Mouse (Mus musculus) erythroid progenitor cell, adult 5-6 weeks (primary cell): ENCODE results near the gene Slc25a53. TPM values are rescaled to one million over a fixed set of nuclear protein-coding genes. Genes with fewer than 3 reads are reported as not detected.
"Not testable (repeated sequence)": the region's sequence is repeated elsewhere in the genome, so short reads cannot be mapped to it uniquely, and the experiment has no call there.

Experiments
- ATAC-seq: replicated peaks from 2 replicates; pipeline ENCODE4 v1.8.0; 2016; ENCODE audit warnings: moderate number of reproducible peaks, mild to moderate bottlenecking, moderate TSS enrichment, inconsistent platforms; ENCODE audit not compliant: poor library complexity, low FRiP score, severe bottlenecking
- total RNA-seq, 2 experiments: library from RNA; stranded (forward) in 1 of 2; stranded (reverse) in 1 of 2; fragments of 150-400 nt in 1 of 2; fragments of 186-747, 209-891 nt in 1 of 2; gene quantifications; 2 replicates each; pipeline versions ENCODE4 v1.2.3 to v1.2.4; 2015 to 2017; ENCODE audit warnings: low replicate concordance in 2 of 2

Gene Slc25a53
- total RNA-seq, 2 experiments from 2014 or later, result 0.91 to 1.7 TPM

DNA sequence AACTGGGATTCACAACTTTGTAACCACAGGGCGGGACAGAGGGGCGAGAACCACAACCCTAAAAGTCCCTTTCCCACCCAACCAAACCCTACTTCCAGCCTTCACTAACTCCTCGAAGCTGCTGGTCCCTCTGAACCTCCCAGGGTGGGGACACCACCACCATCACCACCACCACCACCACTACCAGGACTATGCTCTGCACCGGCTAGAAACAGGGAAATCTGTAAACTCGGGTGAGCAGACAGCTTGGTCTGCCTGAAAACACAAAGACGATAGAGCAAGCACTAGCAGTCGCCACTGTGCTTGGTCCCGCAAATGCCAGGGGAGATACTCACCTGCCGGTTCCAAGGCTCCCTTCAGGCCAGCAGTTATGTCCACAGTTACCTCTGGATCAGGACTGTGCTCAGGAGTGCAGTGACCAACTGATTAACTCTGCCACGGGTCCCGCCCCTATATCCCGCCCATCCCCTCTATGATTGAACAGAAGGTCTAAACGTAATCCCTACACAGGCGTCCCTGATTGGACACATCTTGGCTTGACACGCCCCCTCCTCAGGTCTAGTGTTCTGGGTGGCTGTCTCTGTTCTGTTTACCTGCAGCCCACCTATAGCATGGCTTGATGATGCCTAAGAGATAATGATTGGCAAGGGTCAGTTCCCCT lies 61.5 kb downstream of the Slc25a53 start, which contains the start of the genes Tmsb15l and Tmsb15b1:
TSS of gene Tmsb15l (minus strand) at position 446 of the 661 bp plus-strand sequence.
TSS of gene Tmsb15b1 (minus strand) at position 451 of the 661 bp plus-strand sequence.
- ATAC-seq, result no peak

- ATAC-seq, result not testable (repeated sequence)
Observed at GRCm38 (mm10) chrX:136975397-136975796, 62.7 kb downstream of the Slc25a53 start, which contains the start of gene Tmsb15b2. TSS of gene Tmsb15b2 (minus strand) at chrX:136975497.

- no peak for ATAC-seq
Observed at GRCm38 (mm10) chrX:136959688-136960087, 78.4 kb downstream of the Slc25a53 start.

DNA sequence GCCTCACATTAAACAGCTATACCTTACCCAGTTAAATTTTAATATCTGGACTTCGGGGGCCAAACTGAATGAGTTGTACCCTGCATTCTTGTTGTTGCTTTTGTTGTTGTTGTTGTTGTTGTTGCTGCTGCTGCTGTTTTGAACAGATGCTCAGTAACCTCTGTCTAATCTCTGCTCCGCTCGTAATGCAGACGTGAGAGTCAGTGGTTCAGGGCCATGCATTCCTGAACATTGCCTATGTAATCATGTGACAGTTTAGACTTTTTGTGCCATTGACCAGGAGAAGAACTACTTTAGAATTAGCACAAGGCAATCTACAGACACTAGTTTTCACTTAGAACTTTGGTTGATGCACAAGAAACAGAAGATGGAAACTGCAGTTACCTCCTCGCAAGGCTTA lies 79.8 kb downstream of the Slc25a53 start:
- not testable (repeated sequence) for ATAC-seq

DNA sequence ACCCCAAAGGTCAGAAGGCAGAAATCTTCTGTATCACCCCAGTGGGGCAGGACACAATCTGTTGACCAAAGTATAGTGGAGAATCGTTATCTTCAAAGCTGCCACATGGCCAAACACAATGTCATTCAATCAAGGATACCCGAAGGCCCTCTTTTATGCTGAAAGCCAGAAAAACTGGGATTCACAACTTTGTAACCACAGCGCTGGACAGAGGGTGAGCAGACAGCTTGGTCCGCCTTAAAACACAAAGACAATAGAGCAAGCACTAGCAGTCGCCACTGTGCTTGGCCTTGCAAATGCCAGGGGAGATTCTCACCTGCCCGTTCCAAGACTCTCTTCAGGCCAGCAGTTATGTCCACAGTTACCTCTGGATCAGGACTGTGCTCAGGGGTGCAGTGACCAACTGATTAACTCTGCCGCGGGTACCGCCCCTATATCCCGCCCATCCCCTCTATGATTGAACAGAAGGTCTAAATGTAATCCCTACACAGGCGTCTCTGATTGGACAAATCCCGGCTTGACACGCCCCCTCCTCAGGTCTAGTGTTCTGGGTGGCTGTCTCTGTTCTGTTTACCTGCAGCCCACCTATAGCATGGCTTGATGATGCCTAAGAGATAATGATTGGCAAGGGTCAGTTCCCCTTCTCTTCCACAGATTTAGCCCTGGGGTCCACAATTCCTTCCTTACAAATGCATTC lies 80.4 kb downstream of the Slc25a53 start:
- ATAC-seq, result not testable (repeated sequence)

DNA sequence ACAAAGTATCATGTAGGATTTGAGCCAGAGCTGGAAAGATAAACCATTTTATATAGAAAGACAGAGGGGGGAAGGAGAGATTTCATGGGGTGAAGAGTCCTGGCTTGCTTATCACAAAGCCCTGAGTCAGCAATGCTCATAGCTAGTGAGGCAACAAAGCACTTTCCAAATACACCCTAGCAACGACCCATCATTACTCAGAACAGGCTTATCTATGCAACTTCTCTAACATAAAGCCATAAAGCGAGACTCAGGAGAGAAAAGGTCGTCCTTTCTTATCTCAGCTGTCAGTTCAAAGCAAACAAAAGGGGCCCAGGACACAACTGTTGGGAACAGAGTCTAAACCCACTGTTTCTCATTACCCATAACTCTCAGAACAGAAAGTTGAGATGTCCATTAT lies 100.1 kb downstream of the Slc25a53 start:
- no peak for ATAC-seq

Other genes with a start within 250 kb of the Slc25a53 start
- gene Plp1, start 215.6 kb downstream of the Slc25a53 start, total RNA-seq (2015; ENCODE audit: low replicate concordance), result not detected in 2 replicates
- gene Plp1, start 215.6 kb downstream of the Slc25a53 start, total RNA-seq (2017; ENCODE audit: low replicate concordance), result 0.53 TPM in 1 of 2 replicates, not detected in the other
- gene Rab9b, start 169.5 kb downstream of the Slc25a53 start, total RNA-seq (2015; ENCODE audit: low replicate concordance), result not detected in 2 replicates
- gene Rab9b, start 169.5 kb downstream of the Slc25a53 start, total RNA-seq (2017; ENCODE audit: low replicate concordance), result not detected in 2 replicates
- gene H2bfm, start 111.0 kb downstream of the Slc25a53 start, total RNA-seq (2015; ENCODE audit: low replicate concordance), result not detected in 2 replicates
- gene H2bfm, start 111.0 kb downstream of the Slc25a53 start, total RNA-seq (2017; ENCODE audit: low replicate concordance), result not detected in 2 replicates
- gene Tmsb15b2, start 62.8 kb downstream of the Slc25a53 start, total RNA-seq (2015; ENCODE audit: low replicate concordance), result not detected in 2 replicates
- not detected in 2 replicates for gene Tmsb15b2, start 62.8 kb downstream of the Slc25a53 start, total RNA-seq (2017; ENCODE audit: low replicate concordance)
- gene Tmsb15l, start 61.4 kb downstream of the Slc25a53 start, total RNA-seq (2015; ENCODE audit: low replicate concordance), result not detected in 2 replicates
- gene Tmsb15l, start 61.4 kb downstream of the Slc25a53 start, total RNA-seq (2017; ENCODE audit: low replicate concordance), result not detected in 2 replicates
- gene Tmsb15b1, start 61.4 kb downstream of the Slc25a53 start, total RNA-seq (2015; ENCODE audit: low replicate concordance), result not detected in 2 replicates
- gene Tmsb15b1, start 61.4 kb downstream of the Slc25a53 start, total RNA-seq (2017; ENCODE audit: low replicate concordance), result not detected in 2 replicates
- 0.72 TPM in 1 of 2 replicates, not detected in the other for gene Zcchc18, start 45.1 kb downstream of the Slc25a53 start, total RNA-seq (2015; ENCODE audit: low replicate concordance)
- 0.64 TPM in 1 of 2 replicates, not detected in the other for gene Zcchc18, start 45.1 kb downstream of the Slc25a53 start, total RNA-seq (2017; ENCODE audit: low replicate concordance)
- 0.36 and 4.2 TPM in 2 replicates for gene Fam199x, start 11.3 kb upstream of the Slc25a53 start, total RNA-seq (2015; ENCODE audit: low replicate concordance)
- 1.1 and 1.3 TPM in 2 replicates for gene Fam199x, start 11.3 kb upstream of the Slc25a53 start, total RNA-seq (2017; ENCODE audit: low replicate concordance)
- not detected in 2 replicates for gene Esx1, start 83.8 kb upstream of the Slc25a53 start, total RNA-seq (2015; ENCODE audit: low replicate concordance)
- gene Esx1, start 83.8 kb upstream of the Slc25a53 start, total RNA-seq (2017; ENCODE audit: low replicate concordance), result not detected in 2 replicates